Mouse (Mus musculus) heart, embryonic 14.5 days (tissue): ENCODE results near the gene Gsdma3. TPM values are rescaled to one million over a fixed set of nuclear protein-coding genes. Genes with fewer than 3 reads are reported as not detected.

ENCODE experiments used
- ATAC-seq: fragments of 200-750 bp; cut with Nextera tagmentation; 2 replicates; pipeline ENCODE4 v1.8.0; 2017; ENCODE audit warnings: low read depth, moderate TSS enrichment; ENCODE audit not compliant: insufficient number of reproducible peaks, insufficient read depth, low FRiP score
- H3K27ac ChIP-seq, 2 experiments: fragments of 200-500 bp in 1 of 2; fragments of 300-500 bp in 1 of 2; sonication (generic) in 1 of 2; replicated peaks in 1 of 2; 2 replicates each; pipeline ENCODE4 v1.5.1; 2012 to 2014; ENCODE audit warnings: low read depth in 2 of 2, low read length in 2 of 2, control low read depth in 1 of 2, mild to moderate bottlenecking in 1 of 2, mixed read lengths in 1 of 2; ENCODE audit not compliant: control insufficient read depth in 1 of 2, insufficient read depth in 1 of 2
- H3K27me3 ChIP-seq: fragments of 300-500 bp; sonication (generic); 2 replicates; pipeline ENCODE4 v1.6.1; 2014; ENCODE audit warnings: mild to moderate bottlenecking, low read length, control low read depth; ENCODE audit not compliant: control insufficient read depth, insufficient read depth
- H3K36me3 ChIP-seq: fragments of 300-500 bp; sonication (generic); 2 replicates; pipeline ENCODE4 v1.6.1; 2014; ENCODE audit warnings: mild to moderate bottlenecking, control low read depth, low read length, mixed read lengths; ENCODE audit not compliant: control insufficient read depth, insufficient read depth
- H3K4me1 ChIP-seq, 2 experiments: fragments of 200-500 bp in 1 of 2; fragments of 300-500 bp in 1 of 2; sonication (generic) in 1 of 2; 2 replicates each; pipeline ENCODE4 v1.6.1; 2012 to 2014; ENCODE audit warnings: low read length in 2 of 2, control low read depth in 1 of 2, mixed read lengths in 1 of 2; ENCODE audit not compliant: control insufficient read depth in 2 of 2, insufficient read depth in 2 of 2
- H3K4me2 ChIP-seq: fragments of 300-500 bp; sonication (generic); 2 replicates; pipeline ENCODE4 v1.6.1; 2014; ENCODE audit warnings: mild to moderate bottlenecking, low read length
- H3K4me3 ChIP-seq, 2 experiments: fragments of 200-500 bp in 1 of 2; fragments of 300-500 bp in 1 of 2; sonication (generic) in 1 of 2; 2 replicates each; pipeline ENCODE4 v1.5.1; 2012 to 2014; ENCODE audit warnings: low read length in 2 of 2, mild to moderate bottlenecking in 2 of 2, control low read depth in 1 of 2, low read depth in 1 of 2, moderate library complexity in 1 of 2; ENCODE audit not compliant: control insufficient read depth in 1 of 2, insufficient read depth in 1 of 2
- H3K9ac ChIP-seq: fragments of 300-500 bp; sonication (generic); 2 replicates; pipeline ENCODE4 v1.6.1; 2014; ENCODE audit warnings: mild to moderate bottlenecking, low read length
- H3K9me3 ChIP-seq: fragments of 300-500 bp; sonication (generic); 2 replicates; pipeline ENCODE4 v1.6.1; 2016; ENCODE audit warnings: low read length, control low read depth; ENCODE audit not compliant: control insufficient read depth
- WGBS: fragments of 180-500 bp; shearing (Covaris S2); extraction: QIAGEN DNeasy Blood & Tissue Kit; methylation state at CpG from one replicate; pipeline ENCODE4 v1.1.7; 2014; 5-methylcytosine and 5-hydroxymethylcytosine counted together
- polyA plus RNA-seq: library from polyadenylated mRNA; unstranded; fragments of >200 nt; fragmentation: Nextera tagmentation; extraction: Ambion mirVana; gene quantifications from 2 replicates; pipeline ENCODE4 v1.2.1, GENCODE M21; 2014

Gene Gsdma3
- polyA plus RNA-seq, 1 experiment from 2014 or later, result not detected

GRCm38 (mm10) chr11:98681786-98682745 lies 55.9 kb downstream of the Gsdma3 start, which contains the start of gene Psmd3:
TSS of gene Psmd3 (plus strand) at chr11:98682554.
- Histone ChIP-seq H3K9ac (peak within 1 kb of the TSS; percentile 99), H3K4me1 (peaks cover 2 to 9% of the 10 kb centered on the region in 2 experiments; a peak in 3 of 4 replicates), H3K4me3 (peak within 1 kb of the TSS; percentile 93 to 100), H3K27me3 (no peaks in the 10 kb centered on the region), H3K4me2 (peak within 1 kb of the TSS; percentile 92), H3K9me3 (no peaks in the 10 kb centered on the region), H3K27ac (peak within 1 kb of the TSS; percentile 66 to 72), H3K36me3 (peaks cover 24% of the 10 kb centered on the region)
- 4% methylated on average over 45 of the region's 45 CpGs for WGBS
- ATAC-seq, result peak; percentile 90

- peak; percentile 7; the same call in 1 of the 2 replicates for ATAC-seq
- 0% methylated on average over 23 of the region's 23 CpGs for WGBS
Observed at GRCm38 (mm10) chr11:98682811-98683210, 56.7 kb downstream of the Gsdma3 start.

GRCm38 (mm10) chr11:98685642-98686041 lies 59.5 kb downstream of the Gsdma3 start:
- WGBS, result 92% methylated on average over 9 of the region's 9 CpGs
- Histone ChIP-seq H3K27ac (no peak overlapping the region), H3K4me3 (no peak overlapping the region), H3K9ac (no peak overlapping the region), H3K9me3 (no peaks in the 10 kb centered on the region), H3K36me3 (peaks cover 56% of the 10 kb centered on the region), H3K27me3 (no peaks in the 10 kb centered on the region), H3K4me2 (no peak overlapping the region), H3K4me1 (peaks cover 2 to 9% of the 10 kb centered on the region in 2 experiments; a peak in 3 of 4 replicates)
- no peak for ATAC-seq

More at GRCm38 (mm10) chr11:98682811-98683210, 56.7 kb downstream of the Gsdma3 start:
- Histone ChIP-seq H3K9me3 (no peaks in the 10 kb centered on the region), H3K4me2 (peak overlapping the region; percentile 92), H3K9ac (peak overlapping the region; percentile 99), H3K4me1 (peaks cover 2 to 9% of the 10 kb centered on the region in 2 experiments; a peak in 3 of 4 replicates), H3K27me3 (no peaks in the 10 kb centered on the region), H3K36me3 (peaks cover 31% of the 10 kb centered on the region), H3K4me3 (peak overlapping the region; percentile 93 to 100), H3K27ac (peak overlapping the region; percentile 2 to 72)

GRCm38 (mm10) chr11:98686976-98687375 lies 60.8 kb downstream of the Gsdma3 start:
- Histone ChIP-seq H3K36me3 (peaks cover 69% of the 10 kb centered on the region), H3K4me3 (no peak overlapping the region), H3K27me3 (no peaks in the 10 kb centered on the region), H3K9ac (no peak overlapping the region), H3K4me1 (peaks cover 0 to 9% of the 10 kb centered on the region in 2 experiments; a peak in 2 of 4 replicates), H3K27ac (no peak overlapping the region), H3K9me3 (no peaks in the 10 kb centered on the region), H3K4me2 (no peak overlapping the region)
- WGBS, result 89% methylated on average over 4 of the region's 4 CpGs
- ATAC-seq, result no peak

Other genes starting within 250 kb of the Gsdma3 start
- 169 and 178 TPM in 2 replicates for gene Tcap, start 242.5 kb upstream of the Gsdma3 start, polyA plus RNA-seq
- gene Pnmt, start 239.9 kb upstream of the Gsdma3 start, polyA plus RNA-seq, result 0.70 and 0.86 TPM in 2 replicates
- gene Pgap3, start 225.9 kb upstream of the Gsdma3 start, polyA plus RNA-seq, result 14.2 and 15.5 TPM in 2 replicates
- 54.5 and 55.1 TPM in 2 replicates for gene Erbb2, start 213.9 kb upstream of the Gsdma3 start, polyA plus RNA-seq
- gene Mien1, start 187.4 kb upstream of the Gsdma3 start, polyA plus RNA-seq, result 120 and 138 TPM in 2 replicates
- 0.50 TPM in 1 of 2 replicates, not detected in the other for gene Grb7, start 180.0 kb upstream of the Gsdma3 start, polyA plus RNA-seq
- gene Ikzf3, start 80.3 kb upstream of the Gsdma3 start, polyA plus RNA-seq, result 0.19 TPM in 1 of 2 replicates, not detected in the other
- gene Zpbp2, start 75.3 kb upstream of the Gsdma3 start, polyA plus RNA-seq, result 0.16 and 0.47 TPM in 2 replicates
- gene Ormdl3, start 39.0 kb upstream of the Gsdma3 start, polyA plus RNA-seq, result 9.4 and 11.3 TPM in 2 replicates
- gene Lrrc3c, start 28.1 kb upstream of the Gsdma3 start, polyA plus RNA-seq, result not detected in 2 replicates
- gene Gm12355, start 699 bp upstream of the Gsdma3 start, polyA plus RNA-seq, result 0.68 TPM in 1 of 2 replicates, not detected in the other
- not detected in 2 replicates for gene Gsdma2, start 20.4 kb downstream of the Gsdma3 start, polyA plus RNA-seq
- not detected in 2 replicates for gene Gsdma, start 38.0 kb downstream of the Gsdma3 start, polyA plus RNA-seq
- 95.3 and 120 TPM in 2 replicates for gene Psmd3, start 56.2 kb downstream of the Gsdma3 start, polyA plus RNA-seq
- gene Csf3, start 74.9 kb downstream of the Gsdma3 start, polyA plus RNA-seq, result not detected in 2 replicates
- 28.5 and 31.0 TPM in 2 replicates for gene Med24, start 103.1 kb downstream of the Gsdma3 start, polyA plus RNA-seq
- 45.3 and 55.6 TPM in 2 replicates for gene Thra, start 114.3 kb downstream of the Gsdma3 start, polyA plus RNA-seq
- gene Nr1d1, start 149.0 kb downstream of the Gsdma3 start, polyA plus RNA-seq, result 6.0 and 6.4 TPM in 2 replicates
- 13.3 and 15.3 TPM in 2 replicates for gene Msl1, start 169.2 kb downstream of the Gsdma3 start, polyA plus RNA-seq
- 22.6 and 22.9 TPM in 2 replicates for gene Casc3, start 178.5 kb downstream of the Gsdma3 start, polyA plus RNA-seq
- 0.82 and 0.95 TPM in 2 replicates for gene Rapgefl1, start 210.4 kb downstream of the Gsdma3 start, polyA plus RNA-seq
- 3.1 and 3.2 TPM in 2 replicates for gene Wipf2, start 237.3 kb downstream of the Gsdma3 start, polyA plus RNA-seq